Comparison of ENCODE assay signal across 22 mouse cellular contexts in the genomic region with DNA sequence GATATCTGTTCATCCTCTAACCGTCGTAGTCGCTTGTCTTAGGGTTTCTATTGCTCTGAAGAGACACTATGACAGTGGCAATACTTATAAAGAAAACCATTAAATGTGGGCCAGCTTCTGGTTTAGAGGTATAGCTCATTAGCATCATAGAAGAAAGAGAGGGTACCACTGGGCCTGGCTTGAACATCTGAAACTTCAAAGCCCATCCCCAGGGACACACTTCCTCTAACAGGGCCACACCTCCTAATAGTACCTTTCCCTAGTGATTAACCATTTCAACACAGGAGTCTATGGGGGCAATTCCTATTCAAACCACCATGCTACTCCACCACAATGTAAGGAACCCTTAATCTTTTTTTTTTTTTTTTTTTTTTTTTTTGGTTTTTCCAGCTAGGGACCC. TPM values are rescaled to one million over a fixed set of nuclear protein-coding genes. Genes with fewer than 3 reads are reported as not detected.
DNase-seq lines count a peak whose midpoint lies in the region; ATAC-seq lines count a peak whose summit lies in the region.
"Had no signal": no experiment of that assay in that cellular context is flagged by ENCODE, and none has a peak within 500 bp of the region (broad histone marks: within the 10 kb centered on the region; RNA-seq: fewer than 3 reads in every experiment).

No protein-coding gene starts in this region.

- no peaks in the 10 kb centered on the region for H3K27me3 ChIP-seq in embryonic facial prominence, embryonic 14.5 days (replicated peaks; ENCODE audit: control insufficient read depth, insufficient read depth, low read length)
- H3K27me3 ChIP-seq in embryonic facial prominence, embryonic 10.5 days (replicated peaks; ENCODE audit: low read depth, poor library complexity, severe bottlenecking) = no peaks in the 10 kb centered on the region
- no peaks in the 10 kb centered on the region for H3K27me3 ChIP-seq in heart, embryonic 10.5 days (ENCODE audit: insufficient read depth, poor library complexity, severe bottlenecking)
- H3K27me3 ChIP-seq: embryonic facial prominence, embryonic 13.5 days; forebrain, embryonic 13.5 days; forebrain, embryonic 15.5 days; Patski had no signal

- WGBS in embryonic facial prominence, embryonic 14.5 days = 80% methylated on average over 3 of the region's 3 CpGs
- 81% methylated on average over 3 of the region's 3 CpGs for WGBS in embryonic facial prominence, embryonic 10.5 days
- 78% methylated on average over 3 of the region's 3 CpGs for WGBS in heart, embryonic 10.5 days

- H3K4me1 ChIP-seq in embryonic facial prominence, embryonic 14.5 days (ENCODE audit: control insufficient read depth, insufficient read depth, low read length) = peaks cover 9% of the 10 kb centered on the region; the same call in 1 of the 2 replicates
- peaks cover 30% of the 10 kb centered on the region for H3K4me1 ChIP-seq in embryonic facial prominence, embryonic 10.5 days
- H3K4me1 ChIP-seq in heart, embryonic 10.5 days = peaks cover 18% of the 10 kb centered on the region

- DNase-seq in embryonic facial prominence, embryonic 14.5 days (ENCODE audit: low spot score) = peak; percentile 14
- no peak for DNase-seq in embryonic facial prominence, embryonic 10.5 days (ENCODE audit: low spot score)
- peak; percentile 23 to 45 for DNase-seq in B cell, adult 2 months
- DNase-seq in ES-CJ7 (ENCODE audit: low read depth, low spot score) (peak; percentile 72), ZHBTc4 (ENCODE audit: low read depth, low spot score) (peak; percentile 38)
- DNase-seq in heart, embryonic 10.5 days (ENCODE audit: low spot score) = no peak
- DNase-seq in Muller cell, postnatal 12 days (ENCODE audit: inconsistent ontology term) = no peak
- DNase-seq: adrenal gland, adult 8-10 months; adrenal gland, postnatal 14 days; adrenal gland, postnatal 36 days; cerebellum, adult 11-12 months; cerebellum, adult 2 months; cerebellum, adult 9-10 months; cerebellum, postnatal 10 days; cerebellum, postnatal 25 days; forebrain, postnatal 0 days had no signal

- no peak overlapping the region for H3K4me3 ChIP-seq in embryonic facial prominence, embryonic 14.5 days (ENCODE audit: low read depth, low read length)
- H3K4me3 ChIP-seq in embryonic facial prominence, embryonic 10.5 days = no peak overlapping the region
- no peak overlapping the region for H3K4me3 ChIP-seq in heart, embryonic 10.5 days
- H3K4me3 ChIP-seq: embryonic facial prominence, embryonic 13.5 days; forebrain, embryonic 13.5 days; forebrain, embryonic 15.5 days had no signal

- no peak for ATAC-seq in embryonic facial prominence, embryonic 14.5 days (ENCODE audit: low read depth)
- no peak for ATAC-seq in megakaryocyte-erythroid progenitor cell, adult 5-6 weeks (replicated peaks; ENCODE audit: low FRiP score, low TSS enrichment, poor library complexity, severe bottlenecking)
- ATAC-seq: activated CD4-positive, CD25-positive, alpha-beta regulatory T cell, adult 4 months; forebrain, embryonic 13.5 days; forebrain, embryonic 15.5 days; forebrain, postnatal 0 days; Patski had no signal

- no peak overlapping the region for H3K9ac ChIP-seq in embryonic facial prominence, embryonic 14.5 days (ENCODE audit: low read depth, low read length)
- H3K9ac ChIP-seq: embryonic facial prominence, embryonic 13.5 days; forebrain, embryonic 13.5 days; forebrain, embryonic 15.5 days; forebrain, postnatal 0 days had no signal

- H3K4me2 ChIP-seq in embryonic facial prominence, embryonic 14.5 days (ENCODE audit: low read depth, low read length) = no peak overlapping the region
- H3K4me2 ChIP-seq: embryonic facial prominence, embryonic 13.5 days; forebrain, embryonic 13.5 days; forebrain, embryonic 15.5 days had no signal

- H3K36me3 ChIP-seq in embryonic facial prominence, embryonic 14.5 days (ENCODE audit: control insufficient read depth, insufficient read depth, low read length) = no peaks in the 10 kb centered on the region
- H3K36me3 ChIP-seq in embryonic facial prominence, embryonic 10.5 days (replicated peaks) = no peaks in the 10 kb centered on the region
- H3K36me3 ChIP-seq in heart, embryonic 10.5 days = no peaks in the 10 kb centered on the region
- H3K36me3 ChIP-seq: embryonic facial prominence, embryonic 13.5 days; forebrain, embryonic 15.5 days had no signal

- H3K9me3 ChIP-seq in embryonic facial prominence, embryonic 14.5 days (ENCODE audit: control insufficient read depth, low read length) = no peaks in the 10 kb centered on the region
- no peaks in the 10 kb centered on the region for H3K9me3 ChIP-seq in embryonic facial prominence, embryonic 10.5 days
- H3K9me3 ChIP-seq in heart, embryonic 10.5 days = no peaks in the 10 kb centered on the region
- H3K9me3 ChIP-seq: embryonic facial prominence, embryonic 13.5 days; forebrain, embryonic 13.5 days; forebrain, embryonic 15.5 days had no signal

- no peak overlapping the region for H3K27ac ChIP-seq in embryonic facial prominence, embryonic 14.5 days (replicated peaks; ENCODE audit: low read depth, low read length)
- no peak overlapping the region for H3K27ac ChIP-seq in embryonic facial prominence, embryonic 10.5 days (replicated peaks)
- H3K27ac ChIP-seq in heart, embryonic 10.5 days = no peak overlapping the region
- H3K27ac ChIP-seq: embryonic facial prominence, embryonic 13.5 days; forebrain, embryonic 13.5 days; forebrain, embryonic 15.5 days had no signal

RNA-seq across cellular contexts. Expression of a gene that starts 4.5 kb away (rescaled TPM):
- 94.2 and 104 TPM in 2 replicates for polyA plus RNA-seq in embryonic facial prominence, embryonic 14.5 days (2014; fragmentation: Nextera tagmentation; extraction: Ambion mirVana)
- polyA plus RNA-seq in embryonic facial prominence, embryonic 10.5 days (2016; fragmentation: Nextera tagmentation; extraction: Ambion mirVana) = 156 and 166 TPM in 2 replicates
- polyA plus RNA-seq in heart, embryonic 10.5 days (2016; fragmentation: Nextera tagmentation; extraction: Ambion mirVana) = 93.7 and 115 TPM in 2 replicates
- 99.6 and 107 TPM in 2 replicates for total RNA-seq in megakaryocyte-erythroid progenitor cell, adult 5-6 weeks (2014; fragmentation: Nextera tagmentation)
- total RNA-seq in megakaryocyte-erythroid progenitor cell, adult 5-6 weeks (2017) = 103 and 112 TPM in 2 replicates

RNA-seq across cellular contexts. Expression of a gene that starts 50.0 kb away (rescaled TPM):
- polyA plus RNA-seq in embryonic facial prominence, embryonic 14.5 days (2014; fragmentation: Nextera tagmentation; extraction: Ambion mirVana) = 22.1 and 25.0 TPM in 2 replicates
- 14.3 and 14.7 TPM in 2 replicates for polyA plus RNA-seq in embryonic facial prominence, embryonic 10.5 days (2016; fragmentation: Nextera tagmentation; extraction: Ambion mirVana)
- polyA plus RNA-seq in heart, embryonic 10.5 days (2016; fragmentation: Nextera tagmentation; extraction: Ambion mirVana) = 8.2 and 12.2 TPM in 2 replicates
- total RNA-seq in megakaryocyte-erythroid progenitor cell, adult 5-6 weeks (2014; fragmentation: Nextera tagmentation) = 26.6 and 31.7 TPM in 2 replicates
- total RNA-seq in megakaryocyte-erythroid progenitor cell, adult 5-6 weeks (2017) = 6.0 and 7.6 TPM in 2 replicates

Comparison
In these comparisons a context has a peak if more than half of its experiments do, and no peak if none do; other contexts are left out.
1. DNase-seq: peak in embryonic facial prominence, embryonic 14.5 days (single experiment), B cell, adult 2 months (2 of 2), ES-CJ7 (single experiment) and ZHBTc4 (single experiment); none in embryonic facial prominence, embryonic 10.5 days (single experiment), heart, embryonic 10.5 days (single experiment) and Muller cell, postnatal 12 days (single experiment).